Mouse (Mus musculus) c-Kit-positive CD71-negative TER-119-negative erythroid progenitor cells, embryonic 14.5 days (primary cell): ENCODE measurements around the gene Ubap1l.

Source experiments
- DNase-seq: peaks from one replicate; pipeline ENCODE4 v3.0.0-alpha.2; 2013; ENCODE audit warnings: low read depth

The Ubap1l gene

GRCm38 (mm10) chr9:65411326-65411725, 50.5 kb downstream of the Ubap1l start:
- no peak for DNase-seq

GRCm38 (mm10) chr9:65417738-65418137, 56.9 kb downstream of the Ubap1l start:
- no peak for DNase-seq

GRCm38 (mm10) chr9:65419633-65420032, 58.8 kb downstream of the Ubap1l start:
- DNase-seq: no peak

GRCm38 (mm10) chr9:65422760-65423501, 62.1 kb downstream of the Ubap1l start, which contains the start of gene Slc51b:
Gene Slc51b, minus strand, starts transcription at chr9:65422955.
- DNase-seq: no peak

GRCm38 (mm10) chr9:65424393-65424792, 63.6 kb downstream of the Ubap1l start:
- no peak for DNase-seq

- no peak for DNase-seq
These were observed 66.7 kb downstream of the Ubap1l start for GRCm38 (mm10) chr9:65427511-65427910.

- no peak for DNase-seq
These were observed 67.2 kb downstream of the Ubap1l start for GRCm38 (mm10) chr9:65428003-65428402.
